Mouse (Mus musculus) E14TG2a.4 (cell line): ENCODE data around the gene Gm20388.

Experiments used
- CTCF ChIP-seq: conservative IDR thresholded peaks from 2 replicates; pipeline ENCODE4 v1.5.1; 2014; ENCODE audit warnings: low read length
- NANOG ChIP-seq: IDR thresholded peaks from 2 replicates; pipeline ENCODE4 v1.6.1; 2014; ENCODE audit warnings: borderline replicate concordance, low read length, mixed read lengths
- POU5F1 ChIP-seq: IDR thresholded peaks from 2 replicates; pipeline ENCODE4 v1.6.1; 2014; ENCODE audit warnings: low read length, borderline replicate concordance

DNA sequence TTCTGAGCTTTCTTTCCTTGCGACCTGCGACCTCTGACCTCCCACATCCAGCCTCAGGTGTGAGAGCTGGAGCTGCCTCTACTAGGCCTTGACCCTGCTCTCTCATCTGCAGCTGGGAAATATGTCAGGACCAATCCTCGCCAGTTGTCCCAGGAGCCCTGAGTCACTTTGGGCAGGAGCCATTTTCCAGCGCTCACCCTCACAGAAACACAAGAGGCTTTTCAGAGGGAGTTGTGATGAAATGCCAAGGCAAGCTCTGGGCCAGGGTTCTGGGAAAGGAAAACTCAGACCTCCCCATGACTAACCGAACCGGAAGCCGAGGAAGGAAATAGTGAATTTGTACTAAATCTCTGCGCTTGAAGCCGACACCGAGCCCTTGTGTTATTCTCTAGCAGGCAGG lies 4282.3 kb downstream of the Gm20388 start:
- TF ChIP-seq CTCF: no peak
- TF ChIP-seq POU5F1: no peak
- TF ChIP-seq NANOG: no peak
